ENCODE assay signal across 8 mouse cellular contexts in the genomic region with DNA sequence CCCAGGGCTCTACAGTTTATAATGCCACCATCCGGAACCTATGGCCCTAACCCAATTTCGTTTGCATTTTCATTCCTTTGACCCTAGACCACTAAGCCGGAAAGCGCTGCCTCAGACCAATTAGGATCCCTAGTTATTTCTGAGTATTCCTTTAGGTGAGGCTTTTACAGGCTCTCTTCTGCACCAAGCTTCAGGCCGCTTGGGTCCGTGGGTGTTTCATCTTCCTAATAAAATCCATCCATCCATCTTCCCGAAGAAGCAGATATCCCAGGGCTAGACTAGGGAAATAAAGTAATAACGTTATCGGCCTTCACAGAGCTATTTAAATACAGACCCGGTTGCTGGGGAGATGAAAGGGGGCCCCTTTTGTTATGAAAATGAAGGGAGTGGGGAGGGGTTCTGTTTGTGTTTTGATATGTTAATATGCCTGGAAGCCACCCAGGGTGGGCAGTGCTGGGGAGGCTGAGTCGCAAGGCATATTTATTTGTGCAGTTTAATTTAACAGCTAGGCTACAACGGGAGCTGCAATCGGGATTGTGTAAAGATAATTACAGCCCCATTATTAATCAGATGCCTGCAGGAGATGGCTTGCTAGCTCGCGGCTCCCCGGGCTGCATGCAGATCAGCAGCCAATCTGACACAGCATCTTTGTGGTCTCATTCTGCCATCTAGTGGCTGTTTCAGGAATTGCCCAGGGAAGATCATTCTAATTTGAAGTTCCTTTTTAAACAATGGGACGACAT.
DNase-seq lines count a peak whose midpoint lies in the region; ATAC-seq and TF ChIP-seq lines count a peak whose summit lies in the region.

No protein-coding gene starts in this region.

- H3K27ac ChIP-seq in forebrain, embryonic 11.5 days (ENCODE audit: low read depth, low read length): peak overlapping the region; percentile 82
- H3K27ac ChIP-seq in heart, embryonic 16.5 days (ENCODE audit: low read length): no peak overlapping the region
- no peak overlapping the region for H3K27ac ChIP-seq in liver, embryonic 12.5 days
- no peak overlapping the region for H3K27ac ChIP-seq in stomach, embryonic 15.5 days

- 1% methylated on average over 17 of the region's 17 CpGs for WGBS in forebrain, embryonic 11.5 days
- 3% methylated on average over 17 of the region's 17 CpGs for WGBS in heart, embryonic 16.5 days
- 8% methylated on average over 17 of the region's 17 CpGs for WGBS in liver, embryonic 12.5 days (ENCODE audit: insufficient replicate concordance)
- WGBS in stomach, embryonic 15.5 days: 4% methylated on average over 17 of the region's 17 CpGs

- peak overlapping the region; percentile 56 for H3K4me2 ChIP-seq in forebrain, embryonic 11.5 days (ENCODE audit: low read depth, low read length, severe bottlenecking)
- H3K4me2 ChIP-seq in heart, embryonic 16.5 days (ENCODE audit: low read depth, low read length): peak overlapping the region; percentile 62
- H3K4me2 ChIP-seq in liver, embryonic 12.5 days: peak overlapping the region; percentile 43
- peak overlapping the region; percentile 58 for H3K4me2 ChIP-seq in stomach, embryonic 15.5 days

- H3K27me3 ChIP-seq in E14TG2a.4 (ENCODE audit: insufficient read depth, low read length): peaks cover 4% of the 10 kb centered on the region; the same call in 1 of the 2 replicates
- no peaks in the 10 kb centered on the region for H3K27me3 ChIP-seq in forebrain, embryonic 11.5 days (ENCODE audit: control insufficient read depth, insufficient read depth, low read length)
- H3K27me3 ChIP-seq in heart, embryonic 16.5 days (ENCODE audit: control insufficient read depth, insufficient read depth, low read length): peaks cover 26% of the 10 kb centered on the region
- peaks cover 35% of the 10 kb centered on the region for H3K27me3 ChIP-seq in liver, embryonic 12.5 days (replicated peaks)
- no peaks in the 10 kb centered on the region; the same call in 1 of the 2 replicates for H3K27me3 ChIP-seq in stomach, embryonic 15.5 days (replicated peaks)

- H3K4me3 ChIP-seq in E14TG2a.4 (replicated peaks; ENCODE audit: low read length): peak overlapping the region; percentile 68
- peak overlapping the region; percentile 5 for H3K4me3 ChIP-seq in forebrain, embryonic 11.5 days (ENCODE audit: low read depth, low read length)
- peak overlapping the region; percentile 29 for H3K4me3 ChIP-seq in heart, embryonic 16.5 days (ENCODE audit: low read length)
- no peak overlapping the region for H3K4me3 ChIP-seq in liver, embryonic 12.5 days
- H3K4me3 ChIP-seq in stomach, embryonic 15.5 days (replicated peaks): peak overlapping the region; percentile 33

- peak; percentile 99 for TF ChIP-seq CTCF in E14TG2a.4 (conservative IDR thresholded peaks at IDR 0.05; ENCODE audit: low read length)

- DNase-seq in c-Kit-positive CD71-negative TER-119-negative erythroid progenitor cells, embryonic 14.5 days (ENCODE audit: low read depth): peak; percentile 67
- peak; percentile 89 for DNase-seq in forebrain, embryonic 11.5 days (ENCODE audit: low spot score)
- peak; percentile 68 to 89 for DNase-seq in kidney, postnatal 25 days
- DNase-seq in neural tube, embryonic 10.5 days (ENCODE audit: extremely low spot score, low spot score): peak; percentile 89

- peaks cover 64% of the 10 kb centered on the region for H3K4me1 ChIP-seq in E14TG2a.4 (replicated peaks; ENCODE audit: low read depth, low read length)
- peaks cover 5% of the 10 kb centered on the region; the same call in 1 of the 2 replicates for H3K4me1 ChIP-seq in forebrain, embryonic 11.5 days (replicated peaks; ENCODE audit: control insufficient read depth, insufficient read depth, low read length)
- peaks cover 6% of the 10 kb centered on the region; the same call in 1 of the 2 replicates for H3K4me1 ChIP-seq in heart, embryonic 16.5 days (ENCODE audit: control insufficient read depth, insufficient read depth, low read length)
- H3K4me1 ChIP-seq in liver, embryonic 12.5 days: no peaks in the 10 kb centered on the region
- peaks cover 11% of the 10 kb centered on the region for H3K4me1 ChIP-seq in stomach, embryonic 15.5 days

- ATAC-seq in forebrain, embryonic 11.5 days (replicated peaks; ENCODE audit: low FRiP score): peak; percentile 89
- ATAC-seq in heart, embryonic 16.5 days (replicated peaks; ENCODE audit: extremely low read depth, insufficient read depth, low FRiP score): no peak
- no peak for ATAC-seq in liver, embryonic 12.5 days
- no peak for ATAC-seq in stomach, embryonic 15.5 days (ENCODE audit: insufficient read depth, low FRiP score, low read depth)

- no peaks in the 10 kb centered on the region for H3K9me3 ChIP-seq in E14TG2a.4 (ENCODE audit: low read length)
- no peaks in the 10 kb centered on the region for H3K9me3 ChIP-seq in forebrain, embryonic 11.5 days (ENCODE audit: control insufficient read depth, low read length)
- no peaks in the 10 kb centered on the region for H3K9me3 ChIP-seq in heart, embryonic 16.5 days (replicated peaks; ENCODE audit: control insufficient read depth, low read length)
- no peaks in the 10 kb centered on the region for H3K9me3 ChIP-seq in liver, embryonic 12.5 days (replicated peaks)
- H3K9me3 ChIP-seq in stomach, embryonic 15.5 days: no peaks in the 10 kb centered on the region

- H3K36me3 ChIP-seq in E14TG2a.4 (ENCODE audit: insufficient read depth, low read length): no peaks in the 10 kb centered on the region
- no peaks in the 10 kb centered on the region for H3K36me3 ChIP-seq in forebrain, embryonic 11.5 days (ENCODE audit: control insufficient read depth, insufficient read depth, low read length)
- no peaks in the 10 kb centered on the region for H3K36me3 ChIP-seq in heart, embryonic 16.5 days (ENCODE audit: control insufficient read depth, insufficient read depth)
- H3K36me3 ChIP-seq in liver, embryonic 12.5 days: no peaks in the 10 kb centered on the region
- no peaks in the 10 kb centered on the region for H3K36me3 ChIP-seq in stomach, embryonic 15.5 days

- H3K9ac ChIP-seq in forebrain, embryonic 11.5 days (ENCODE audit: low read length): peak overlapping the region; percentile 41; the same call in 1 of the 2 replicates
- H3K9ac ChIP-seq in heart, embryonic 16.5 days (ENCODE audit: low read length): no peak overlapping the region
- no peak overlapping the region for H3K9ac ChIP-seq in liver, embryonic 12.5 days
- no peak overlapping the region for H3K9ac ChIP-seq in stomach, embryonic 15.5 days
